Mouse (Mus musculus) liver, postnatal 0 days (tissue): ENCODE data around the gene Cbarp. TPM values are rescaled to one million over a fixed set of nuclear protein-coding genes. Genes with fewer than 3 reads are reported as not detected.
A peak's percentile ranks its signal among the peaks of the same experiment; 100 is the strongest.

Source experiments
- ATAC-seq: fragments of 200-750 bp; cut with Nextera tagmentation; 2 replicates; pipeline ENCODE4 v1.8.0; 2017; ENCODE audit warnings: mild to moderate bottlenecking, moderate library complexity
- DNase-seq: peaks from one replicate; pipeline ENCODE4 v3.0.0-alpha.2; 2016
- H3K27ac ChIP-seq: fragments of 300-500 bp; sonication (generic); 2 replicates; pipeline ENCODE4 v1.5.1; 2014; ENCODE audit warnings: antibody characterized with exemption, moderate library complexity, mild to moderate bottlenecking, low read depth
- H3K27me3 ChIP-seq: fragments of 300-500 bp; sonication (generic); 2 replicates; pipeline ENCODE4 v1.6.1; 2014; ENCODE audit warnings: low read length, control low read depth, mixed read lengths; ENCODE audit not compliant: insufficient read depth
- H3K36me3 ChIP-seq: fragments of 300-500 bp; sonication (generic); replicated peaks from 2 replicates; pipeline ENCODE4 v1.6.1; 2014; ENCODE audit warnings: mild to moderate bottlenecking, control low read depth, low read length, moderate library complexity, mixed read lengths; ENCODE audit not compliant: insufficient read depth
- H3K4me1 ChIP-seq: fragments of 300-500 bp; sonication (generic); 2 replicates; pipeline ENCODE4 v1.6.1; 2014; ENCODE audit warnings: antibody characterized with exemption, mild to moderate bottlenecking, control low read depth; ENCODE audit not compliant: insufficient read depth
- H3K4me2 ChIP-seq: fragments of 300-500 bp; sonication (generic); 2 replicates; pipeline ENCODE4 v1.6.1; 2014; ENCODE audit warnings: low read depth, mild to moderate bottlenecking, low read length, moderate library complexity, mixed read lengths
- H3K4me3 ChIP-seq: fragments of 300-500 bp; sonication (generic); 2 replicates; pipeline ENCODE4 v1.5.1; 2014; ENCODE audit warnings: low read depth, low read length
- H3K9ac ChIP-seq: fragments of 300-500 bp; sonication (generic); replicated peaks from 2 replicates; pipeline ENCODE4 v1.6.1; 2014; ENCODE audit warnings: mild to moderate bottlenecking, moderate library complexity
- H3K9me3 ChIP-seq: fragments of 300-500 bp; sonication (generic); 2 replicates; pipeline ENCODE4 v1.6.1; 2016; ENCODE audit warnings: mild to moderate bottlenecking, control low read depth, low read length, mixed read lengths
- CTCF ChIP-seq: sonication (generic); IDR thresholded peaks from 2 replicates; pipeline ENCODE4 v1.5.1; 2016; ENCODE audit warnings: antibody characterized with exemption, low read depth
- EP300 ChIP-seq: IDR thresholded peaks from 2 replicates; pipeline ENCODE4 v1.6.1; 2016; ENCODE audit warnings: antibody characterized with exemption, low read depth, mild to moderate bottlenecking
- WGBS: fragments of 180-500 bp; shearing (Covaris S2); extraction: QIAGEN DNeasy Blood & Tissue Kit; methylation state at CpG from one replicate; pipeline ENCODE4 v1.1.7; 2014; ENCODE audit not compliant: insufficient replicate concordance; 5-methylcytosine and 5-hydroxymethylcytosine counted together
- polyA plus RNA-seq: library from polyadenylated mRNA; unstranded; fragments of >200 nt; fragmentation: Nextera tagmentation; extraction: Ambion mirVana; gene quantifications from 2 replicates; pipeline ENCODE4 v1.2.1, GENCODE M21; 2015

Gene Cbarp
- polyA plus RNA-seq, 1 experiment from 2014 or later, result 0.18 TPM

DNA sequence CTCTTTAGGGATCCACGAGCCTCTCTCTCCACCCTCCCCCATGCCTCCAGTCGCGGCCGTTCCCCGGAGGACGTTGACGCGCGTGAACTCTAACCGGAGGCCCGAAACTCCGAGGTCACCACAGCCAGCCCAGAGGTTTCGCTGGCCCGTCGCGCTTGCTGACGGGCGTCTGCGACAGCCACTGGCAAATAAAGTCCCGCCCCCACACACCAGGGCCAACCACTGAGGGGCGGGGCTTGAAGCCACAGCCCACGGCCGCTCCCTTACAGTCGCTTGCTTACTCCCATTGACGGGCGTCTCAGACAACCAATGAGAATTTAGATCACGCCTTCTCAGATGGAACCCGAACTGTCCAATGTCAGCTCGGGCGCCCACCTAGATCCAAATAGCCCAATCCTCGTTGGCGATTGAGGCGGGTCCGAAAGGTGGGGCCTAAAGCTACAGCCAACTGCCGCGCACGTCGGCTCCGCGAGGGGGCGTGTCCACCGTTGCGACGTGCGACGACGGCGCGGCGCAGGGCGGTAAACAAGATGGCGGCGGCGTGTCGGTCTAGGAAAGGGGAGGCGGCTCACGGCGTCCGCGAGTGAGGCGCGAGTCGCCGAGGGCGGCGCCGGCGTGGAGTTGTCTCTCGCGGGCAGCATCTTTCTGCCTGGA, 25.2 kb downstream of the Cbarp start, which contains the start of gene Stk11:
Stk11 (plus strand) TSS at position 514 of the 654 bp plus-strand sequence.
- DNase-seq (peak; percentile 98), ATAC-seq (peak; percentile 93)
- Histone ChIP-seq H3K27ac (peak within 1 kb of the TSS; percentile 94), H3K4me2 (peak within 1 kb of the TSS; percentile 84), H3K36me3 (peaks cover 23% of the 10 kb centered on the region), H3K9me3 (no peaks in the 10 kb centered on the region), H3K4me1 (peaks cover 34% of the 10 kb centered on the region), H3K4me3 (peak within 1 kb of the TSS; percentile 85), H3K9ac (peak within 1 kb of the TSS; percentile 88), H3K27me3 (no peaks in the 10 kb centered on the region)
- TF ChIP-seq CTCF (peak; percentile 45), EP300 (0 out of 2 replicates have a peak, but pooled peaks have one; percentile 1)
- WGBS, result under 1% methylated on average over 52 of the region's 70 CpGs

DNA sequence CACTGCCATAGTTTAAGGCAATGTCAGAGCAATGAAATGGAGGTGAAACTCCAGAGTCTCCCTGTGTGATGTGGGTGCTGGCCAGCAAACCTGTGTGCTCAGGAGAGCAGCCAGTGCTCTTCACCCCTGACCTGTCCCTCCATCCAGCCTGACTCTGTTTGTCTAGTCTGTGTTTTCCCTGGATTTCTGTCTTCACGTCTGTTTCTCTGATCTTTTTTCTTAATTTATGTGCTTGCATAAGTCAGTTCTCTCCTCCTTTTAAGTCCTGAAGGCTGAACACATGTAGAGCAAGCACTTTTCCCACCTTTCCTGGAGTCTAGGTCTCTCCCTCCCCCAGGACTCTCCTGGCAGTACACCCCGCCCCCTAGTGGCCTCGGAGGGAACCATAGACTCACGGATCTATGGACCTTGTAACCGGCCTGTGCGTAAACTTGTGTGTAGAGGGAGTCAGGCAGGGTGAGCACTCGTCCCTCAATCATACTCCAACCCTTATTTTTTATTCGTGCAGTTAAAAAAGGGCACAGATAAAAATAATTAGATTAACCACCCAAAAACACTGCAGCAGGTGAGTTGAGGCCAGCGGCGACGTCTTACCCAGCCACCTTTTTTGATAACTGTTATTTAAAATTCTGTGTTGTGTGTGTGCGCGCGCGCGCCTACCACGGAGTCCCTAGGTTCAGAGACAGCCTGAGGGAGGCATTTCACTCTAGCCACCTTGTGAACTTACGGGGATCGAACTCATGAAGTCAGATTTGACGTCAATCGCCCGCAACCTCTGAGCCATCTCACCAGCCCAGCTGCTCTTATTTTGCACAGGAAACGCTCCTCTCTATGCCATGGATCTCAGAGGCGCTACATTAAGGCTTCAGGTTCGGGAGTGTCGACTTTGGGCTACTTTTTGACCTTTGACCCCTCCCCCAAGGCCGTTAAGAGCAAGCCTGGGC, 26.0 kb downstream of the Cbarp start:
- H3K27me3 ChIP-seq, result no peaks in the 10 kb centered on the region
- H3K36me3 ChIP-seq, result peaks cover 19% of the 10 kb centered on the region
- peak overlapping the region; percentile 70 for H3K9ac ChIP-seq
- peak overlapping the region; percentile 94 for H3K27ac ChIP-seq
- peak; percentile 52 for ATAC-seq
- peak overlapping the region; percentile 58 for H3K4me2 ChIP-seq
- WGBS, result 2% methylated on average over 27 of the region's 27 CpGs
- TF ChIP-seq EP300 (peak; percentile 41; the same call in 1 of the 2 replicates), CTCF (peak; percentile 99)
- peak overlapping the region; percentile 53 for H3K4me3 ChIP-seq
- H3K4me1 ChIP-seq, result peaks cover 27% of the 10 kb centered on the region
- no peaks in the 10 kb centered on the region for H3K9me3 ChIP-seq
- DNase-seq, result peak; percentile 95

DNA sequence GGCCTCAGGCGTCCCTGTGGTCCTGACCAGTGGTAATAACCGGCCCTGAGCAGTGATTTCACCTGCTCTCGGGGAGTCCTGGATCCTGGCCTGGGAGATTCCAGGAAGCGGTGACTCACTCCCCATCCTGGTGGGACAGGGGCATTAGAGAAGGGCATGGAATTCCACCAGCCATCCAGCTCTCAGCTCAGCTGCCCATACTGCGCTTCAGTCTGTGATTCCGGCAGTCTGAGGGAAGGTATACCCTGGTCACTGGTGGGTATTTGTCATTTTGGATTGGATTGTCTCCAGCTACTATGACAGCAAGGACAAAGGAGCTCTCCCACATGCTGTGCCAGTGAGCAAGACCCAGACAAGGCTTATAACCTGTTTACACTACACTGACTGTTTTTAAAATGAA, 33.0 kb downstream of the Cbarp start:
- Histone ChIP-seq H3K9me3 (no peaks in the 10 kb centered on the region), H3K4me1 (peaks cover 13% of the 10 kb centered on the region), H3K4me2 (no peak overlapping the region), H3K4me3 (no peak overlapping the region), H3K27me3 (no peaks in the 10 kb centered on the region), H3K9ac (no peak overlapping the region), H3K36me3 (no peaks in the 10 kb centered on the region), H3K27ac (no peak overlapping the region)
- WGBS, result 76% methylated on average over 6 of the region's 6 CpGs
- DNase-seq (no peak), ATAC-seq (no peak)
- no peak for TF ChIP-seq CTCF
- no peak for TF ChIP-seq EP300

DNA sequence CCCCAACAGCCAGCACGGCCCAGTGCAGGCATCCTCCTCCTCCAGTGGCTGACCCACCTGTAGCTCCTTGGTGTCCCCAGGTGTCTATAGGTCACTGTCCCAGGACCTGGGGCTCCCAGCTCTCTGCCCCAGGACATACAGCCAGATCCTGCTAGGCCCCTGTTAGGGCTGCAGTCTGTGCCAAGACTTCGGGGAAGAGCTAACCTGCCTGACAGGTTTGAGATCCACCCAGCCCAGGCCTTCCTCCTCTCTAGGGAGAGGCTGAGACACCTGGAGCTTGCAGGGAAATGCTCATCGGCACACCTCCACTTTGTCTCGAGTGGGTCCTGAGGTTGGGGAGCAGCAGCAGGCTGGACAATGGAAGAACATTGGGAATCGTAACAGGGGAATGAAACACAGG, 34.7 kb downstream of the Cbarp start:
- H3K4me1 ChIP-seq, result peaks cover 23% of the 10 kb centered on the region
- H3K9ac ChIP-seq, result no peak overlapping the region
- H3K36me3 ChIP-seq, result no peaks in the 10 kb centered on the region
- no peaks in the 10 kb centered on the region for H3K9me3 ChIP-seq
- H3K27ac ChIP-seq, result peak overlapping the region; percentile 17; the same call in 1 of the 2 replicates
- ATAC-seq, result no peak
- no peak overlapping the region for H3K4me3 ChIP-seq
- DNase-seq, result no peak
- TF ChIP-seq EP300 (no peak), CTCF (no peak)
- no peaks in the 10 kb centered on the region for H3K27me3 ChIP-seq
- H3K4me2 ChIP-seq, result peak overlapping the region; percentile 30; the same call in 1 of the 2 replicates
- WGBS, result 63% methylated on average over 5 of the region's 5 CpGs

DNA sequence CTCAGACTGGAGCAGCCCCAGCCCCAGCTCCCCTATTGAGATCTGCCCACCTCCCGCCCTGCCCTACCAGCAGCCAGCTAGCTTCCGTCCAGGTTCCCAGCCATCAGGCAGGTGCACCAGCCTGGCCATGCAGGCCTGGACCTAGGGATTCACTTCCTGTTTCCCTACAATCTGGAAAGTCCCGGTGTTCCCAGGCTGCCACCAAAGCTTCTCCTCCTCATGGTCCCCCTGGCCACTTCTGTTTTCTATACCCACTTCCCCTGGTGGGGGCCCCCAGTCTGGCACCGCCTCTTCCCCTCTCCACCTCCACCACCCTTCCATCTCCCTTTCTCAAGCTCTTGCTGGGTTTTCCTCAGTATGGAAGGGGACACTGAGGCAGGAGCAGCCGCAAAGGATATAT, 35.2 kb downstream of the Cbarp start, which contains the start of gene Sbno2:
Sbno2 (minus strand) TSS at position 112 of the 400 bp plus-strand sequence.
- peaks cover 28% of the 10 kb centered on the region for H3K4me1 ChIP-seq
- no peak for TF ChIP-seq EP300
- no peak for TF ChIP-seq CTCF
- 0 out of 2 replicates have a peak within 1 kb of the TSS, but pooled peaks have one; percentile 28 for H3K9ac ChIP-seq
- DNase-seq (no peak), ATAC-seq (no peak)
- H3K27ac ChIP-seq, result peak within 1 kb of the TSS; percentile 17; the same call in 1 of the 2 replicates
- H3K9me3 ChIP-seq, result no peaks in the 10 kb centered on the region
- no peaks in the 10 kb centered on the region for H3K27me3 ChIP-seq
- 61% methylated on average over 5 of the region's 5 CpGs for WGBS
- peaks cover 2% of the 10 kb centered on the region; the same call in 1 of the 2 replicates for H3K36me3 ChIP-seq
- peak within 1 kb of the TSS; percentile 30 for H3K4me2 ChIP-seq
- H3K4me3 ChIP-seq, result 0 out of 2 replicates have a peak within 1 kb of the TSS, but pooled peaks have one; percentile 1

DNA sequence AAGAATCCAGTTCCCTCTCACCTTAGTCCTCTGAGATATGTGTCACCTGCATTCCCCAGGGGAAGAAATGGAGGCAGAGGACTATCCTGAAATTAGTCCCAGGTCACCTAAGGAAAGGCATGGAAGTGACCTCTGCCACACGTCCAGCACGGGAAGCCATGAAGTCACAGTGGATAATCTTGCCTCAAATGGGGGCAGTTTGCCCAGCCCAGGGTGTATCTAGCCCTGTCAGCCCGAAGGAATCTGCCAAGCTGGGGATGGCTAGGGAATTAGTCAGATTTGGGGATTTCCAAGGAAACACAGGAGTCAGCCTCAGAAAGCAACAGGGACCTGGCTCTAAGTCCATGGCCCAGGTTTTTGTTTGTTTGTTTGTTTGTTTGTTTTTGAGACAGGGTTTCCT, 36.5 kb downstream of the Cbarp start:
- H3K4me2 ChIP-seq, result no peak overlapping the region
- WGBS, result 78% methylated on average over 3 of the region's 3 CpGs
- H3K9me3 ChIP-seq, result no peaks in the 10 kb centered on the region
- no peak overlapping the region for H3K9ac ChIP-seq
- H3K4me3 ChIP-seq, result no peak overlapping the region
- no peak for ATAC-seq
- no peak for DNase-seq
- H3K36me3 ChIP-seq, result peaks cover 5% of the 10 kb centered on the region; the same call in 1 of the 2 replicates
- H3K27ac ChIP-seq, result no peak overlapping the region
- no peak for TF ChIP-seq CTCF
- no peak for TF ChIP-seq EP300
- H3K4me1 ChIP-seq, result peaks cover 41% of the 10 kb centered on the region
- no peaks in the 10 kb centered on the region for H3K27me3 ChIP-seq
